Mouse (Mus musculus) cortical plate, adult 2 months (tissue): ENCODE results near the gene Olfr1341. TPM values are rescaled to one million over a fixed set of nuclear protein-coding genes. Genes with fewer than 3 reads are reported as not detected.

ENCODE experiments used
- H3K27ac ChIP-seq: fragments of 200-500 bp; 2 replicates; pipeline ENCODE4 v1.5.1; 2012; ENCODE audit warnings: low read length, control low read depth, inconsistent platforms; ENCODE audit not compliant: insufficient read depth
- H3K4me1 ChIP-seq: fragments of 200-500 bp; 2 replicates; pipeline ENCODE4 v1.6.1; 2011; ENCODE audit warnings: low read length; ENCODE audit not compliant: control insufficient read depth, insufficient read depth
- H3K4me3 ChIP-seq: fragments of 200-500 bp; 2 replicates; pipeline ENCODE4 v1.5.1; 2011; ENCODE audit warnings: mild to moderate bottlenecking, low read length, control low read depth; ENCODE audit not compliant: insufficient read depth
- CTCF ChIP-seq: fragments of 200-500 bp; IDR thresholded peaks from 2 replicates; pipeline ENCODE4 v1.5.1; 2011; ENCODE audit warnings: mild to moderate bottlenecking, control low read depth, low read length; ENCODE audit not compliant: insufficient read depth; ENCODE audit errors: extremely low read depth
- POLR2A ChIP-seq: fragments of 200-500 bp; IDR thresholded peaks from 2 replicates; pipeline ENCODE4 v1.6.1; 2011; ENCODE audit warnings: mild to moderate bottlenecking, low read length, control low read depth; ENCODE audit not compliant: insufficient read depth; ENCODE audit errors: extremely low read depth
- polyA plus RNA-seq: library from polyadenylated mRNA; depleted of rRNA; stranded (reverse); fragments of >200 nt; gene quantifications from 2 replicates; pipeline ENCODE4 v1.2.3, GENCODE M21; 2012; rRNA removed

Gene Olfr1341
- polyA plus RNA-seq: not detected in 2 replicates

GRCm38 (mm10) chr4:118703223-118703622 lies at the start of gene Olfr1341:
Olfr1341 (plus strand) TSS chr4:118703523.
- H3K4me1 ChIP-seq: no peaks in the 10 kb centered on the region
- H3K4me3 ChIP-seq: no peak within 1 kb of the TSS
- TF ChIP-seq CTCF: no peak
- no peak for TF ChIP-seq POLR2A
- H3K27ac ChIP-seq: no peak within 1 kb of the TSS

- Histone ChIP-seq H3K4me1 (no peaks in the 10 kb centered on the region), H3K4me3 (no peak within 1 kb of the TSS), H3K27ac (no peak within 1 kb of the TSS)
- TF ChIP-seq POLR2A (no peak), CTCF (no peak)
Observed at GRCm38 (mm10) chr4:118658652-118659051, 44.7 kb upstream of the Olfr1341 start, which contains the start of gene Olfr62. Olfr62 (plus strand) TSS chr4:118658952.

GRCm38 (mm10) chr4:118687086-118687485 lies 16.2 kb upstream of the Olfr1341 start:
- no peaks in the 10 kb centered on the region for H3K4me1 ChIP-seq
- H3K4me3 ChIP-seq: no peak overlapping the region
- H3K27ac ChIP-seq: no peak overlapping the region
- TF ChIP-seq POLR2A: no peak

- no peak within 1 kb of the TSS for H3K4me3 ChIP-seq
- TF ChIP-seq CTCF (no peak), POLR2A (no peak)
- H3K4me1 ChIP-seq: no peaks in the 10 kb centered on the region
- no peak within 1 kb of the TSS for H3K27ac ChIP-seq
Observed at GRCm38 (mm10) chr4:118692412-118692973, 10.8 kb upstream of the Olfr1341 start, which contains the start of gene Olfr1342. Olfr1342 (minus strand) TSS chr4:118692756.

GRCm38 (mm10) chr4:118693812-118694211 lies 9.5 kb upstream of the Olfr1341 start:
- no peak for TF ChIP-seq CTCF
- no peak for TF ChIP-seq POLR2A
- Histone ChIP-seq H3K4me3 (no peak overlapping the region), H3K27ac (no peak overlapping the region), H3K4me1 (no peaks in the 10 kb centered on the region)

- no peak for TF ChIP-seq CTCF
- TF ChIP-seq POLR2A: no peak
- H3K4me3 ChIP-seq: no peak overlapping the region
- no peak overlapping the region for H3K27ac ChIP-seq
- no peaks in the 10 kb centered on the region for H3K4me1 ChIP-seq
Observed at GRCm38 (mm10) chr4:118708086-118708485, 4.8 kb downstream of the Olfr1341 start.

- H3K4me1 ChIP-seq: no peaks in the 10 kb centered on the region
- H3K4me3 ChIP-seq: no peak overlapping the region
- H3K27ac ChIP-seq: no peak overlapping the region
- TF ChIP-seq CTCF (no peak), POLR2A (no peak)
Observed at GRCm38 (mm10) chr4:118711656-118712055, 8.3 kb downstream of the Olfr1341 start.

- H3K4me3 ChIP-seq: no peak within 1 kb of the TSS
- no peak for TF ChIP-seq CTCF
- no peak for TF ChIP-seq POLR2A
- no peak within 1 kb of the TSS for H3K27ac ChIP-seq
- H3K4me1 ChIP-seq: no peaks in the 10 kb centered on the region
Observed at GRCm38 (mm10) chr4:118719838-118720237, 16.5 kb downstream of the Olfr1341 start, which contains the start of gene Olfr1340. Olfr1340 (plus strand) TSS chr4:118720138.

- Histone ChIP-seq H3K4me3 (no peak overlapping the region), H3K27ac (no peak overlapping the region), H3K4me1 (no peaks in the 10 kb centered on the region)
- no peak for TF ChIP-seq POLR2A
- TF ChIP-seq CTCF: no peak
Observed at GRCm38 (mm10) chr4:118721742-118722483, 18.6 kb downstream of the Olfr1341 start.

- Histone ChIP-seq H3K27ac (no peak within 1 kb of the TSS), H3K4me3 (no peak within 1 kb of the TSS), H3K4me1 (no peaks in the 10 kb centered on the region)
- TF ChIP-seq CTCF (no peak), POLR2A (no peak)
Observed at GRCm38 (mm10) chr4:118731875-118732274, 28.6 kb downstream of the Olfr1341 start, which contains the start of gene Olfr1339. Olfr1339 (plus strand) TSS chr4:118732175.
